Mouse (Mus musculus): ENCODE results near the gene Atp6v0d1.

DNA sequence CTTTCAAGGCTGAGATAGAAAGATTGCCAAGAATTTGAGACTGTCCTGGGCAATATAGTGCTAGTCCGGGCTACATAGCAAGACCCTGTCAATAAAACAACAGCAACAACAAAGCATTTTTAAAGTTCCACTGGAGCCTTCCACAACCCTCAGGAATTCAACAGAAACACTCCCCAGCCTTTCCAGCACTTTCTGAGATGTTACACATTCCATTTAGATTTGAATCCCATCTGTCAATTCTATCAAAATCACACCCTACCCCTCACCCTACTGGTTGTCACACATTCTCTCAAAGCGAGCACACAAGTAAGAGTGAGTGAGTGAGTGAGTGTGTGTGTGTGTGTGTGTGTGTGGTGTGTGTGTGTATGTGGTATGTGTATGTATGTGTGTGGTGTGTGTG, 26.6 kb upstream of the Atp6v0d1 start:
- TF ChIP-seq CTCF (conservative IDR thresholded peaks at IDR 0.05; ENCODE audit: low read length): no peak
- TF ChIP-seq NANOG (IDR thresholded peaks at IDR 0.05; ENCODE audit: borderline replicate concordance, low read length): no peak
